Mouse (Mus musculus) gastrocnemius, postnatal 4 days (tissue): ENCODE data around the gene Pomt1. TPM values are rescaled to one million over a fixed set of nuclear protein-coding genes. Genes with fewer than 3 reads are reported as not detected.
"Not testable (repeated sequence)": the region's sequence is repeated elsewhere in the genome, so short reads cannot be mapped to it uniquely, and the experiment has no call there.

Experiments
- DNase-seq, 2 experiments: peaks; one replicate each; pipeline ENCODE4 v3.0.0; 2021 to 2022; ENCODE audit warnings: low spot score in 2 of 2, mixed read lengths in 2 of 2
- total RNA-seq, 2 experiments: library from RNA; stranded (reverse); gene quantifications; 2 replicates each; pipeline ENCODE4 v1.2.3; 2021

Gene Pomt1
- total RNA-seq, 2 experiments from 2014 or later = 15.8 to 17.5 TPM

DNA sequence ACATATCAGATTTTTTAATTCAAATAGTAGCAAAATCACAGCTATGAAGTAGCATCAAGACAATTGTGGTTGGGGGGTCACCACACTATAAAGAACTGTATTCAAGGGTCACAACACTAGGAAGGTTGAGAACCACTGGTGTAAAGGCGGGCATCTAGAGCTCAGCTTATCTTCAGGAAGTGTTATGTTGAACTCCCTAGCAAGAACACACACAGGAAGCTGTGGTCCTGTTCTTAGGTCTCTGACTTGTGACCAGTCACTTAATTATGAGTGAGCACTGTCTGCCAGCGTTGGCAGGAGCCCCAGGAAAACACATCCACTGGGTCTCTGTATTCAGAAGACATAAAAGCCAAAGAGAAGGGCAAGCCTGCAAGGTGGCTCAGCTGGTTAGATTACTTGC, 45.9 kb downstream of the Pomt1 start:
- DNase-seq = no peak

DNA sequence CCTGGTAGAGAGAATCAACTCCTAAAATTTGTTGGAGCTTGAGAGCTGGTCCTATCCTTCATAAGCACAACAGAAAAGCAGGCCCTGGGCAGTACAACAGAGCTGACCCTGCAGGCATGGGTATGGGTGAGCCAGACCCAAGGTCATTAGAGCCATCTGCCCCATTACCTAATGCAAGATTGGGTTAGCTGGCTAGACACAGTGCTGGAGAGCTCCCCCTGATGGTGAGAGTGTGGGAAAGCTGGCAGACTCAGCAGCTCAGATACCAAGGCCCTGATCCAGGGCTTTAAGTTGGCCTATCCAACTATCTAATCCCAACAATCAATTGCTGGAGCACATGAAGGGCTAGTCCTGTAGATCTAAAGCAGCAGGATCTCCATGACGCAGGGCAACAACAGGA, 46.3 kb downstream of the Pomt1 start:
- DNase-seq = peak in 1 of 2 experiments; percentile 42

DNA sequence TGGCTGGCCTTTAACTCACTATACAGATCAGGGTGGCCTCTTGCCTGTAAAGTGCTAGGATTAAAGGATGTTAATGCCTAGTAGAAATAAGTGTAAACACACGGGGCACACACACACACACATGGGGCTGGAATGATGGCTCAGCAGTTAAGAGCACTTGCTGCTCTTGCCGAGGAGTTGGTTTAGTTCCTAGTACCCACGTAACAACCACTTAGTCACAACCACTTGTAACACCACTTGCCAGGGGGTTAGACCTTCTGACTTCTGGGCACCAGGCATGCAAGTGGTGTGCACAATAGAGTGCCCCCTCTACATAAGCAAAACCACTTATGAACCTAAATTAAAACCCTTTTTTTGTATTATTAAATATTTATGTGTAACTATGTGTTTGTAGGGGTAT, 47.6 kb downstream of the Pomt1 start:
- DNase-seq = no peak

DNA sequence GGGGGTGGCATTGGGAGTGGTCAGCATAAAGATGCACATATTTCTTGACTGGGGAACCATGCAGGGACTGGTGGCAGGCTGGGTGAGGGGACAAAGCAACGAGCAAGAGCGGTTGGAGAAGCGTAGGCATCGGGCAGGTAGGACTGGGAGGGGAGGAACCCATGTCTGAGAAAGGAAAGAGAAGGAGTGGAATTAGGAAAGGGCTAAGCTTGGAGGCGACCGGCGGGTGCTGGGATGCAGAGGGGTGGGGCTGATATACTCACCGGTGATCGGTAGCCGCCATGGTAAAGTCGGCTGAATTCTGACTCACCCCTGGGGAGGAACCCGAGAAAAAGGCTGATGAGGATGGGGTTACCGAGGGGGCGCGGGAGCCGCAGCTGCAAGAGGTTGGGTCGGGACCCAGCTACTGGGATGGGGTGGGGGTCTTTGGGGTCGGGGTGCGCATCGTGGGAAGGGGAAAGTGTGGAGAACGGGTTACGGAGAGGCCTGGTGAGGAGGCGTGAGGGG, 51.0 kb downstream of the Pomt1 start, which contains the start of gene Golga2:
Golga2 (plus strand) TSS at position 51 of the 507 bp plus-strand sequence.
- DNase-seq = no peak

- peak; percentile 96 to 99 for DNase-seq
Observed at GRCm38 (mm10) chr2:32287923-32288367, 51.6 kb downstream of the Pomt1 start, which contains the start of gene Swi5. TSS of gene Swi5 (minus strand) at chr2:32288075.

DNA sequence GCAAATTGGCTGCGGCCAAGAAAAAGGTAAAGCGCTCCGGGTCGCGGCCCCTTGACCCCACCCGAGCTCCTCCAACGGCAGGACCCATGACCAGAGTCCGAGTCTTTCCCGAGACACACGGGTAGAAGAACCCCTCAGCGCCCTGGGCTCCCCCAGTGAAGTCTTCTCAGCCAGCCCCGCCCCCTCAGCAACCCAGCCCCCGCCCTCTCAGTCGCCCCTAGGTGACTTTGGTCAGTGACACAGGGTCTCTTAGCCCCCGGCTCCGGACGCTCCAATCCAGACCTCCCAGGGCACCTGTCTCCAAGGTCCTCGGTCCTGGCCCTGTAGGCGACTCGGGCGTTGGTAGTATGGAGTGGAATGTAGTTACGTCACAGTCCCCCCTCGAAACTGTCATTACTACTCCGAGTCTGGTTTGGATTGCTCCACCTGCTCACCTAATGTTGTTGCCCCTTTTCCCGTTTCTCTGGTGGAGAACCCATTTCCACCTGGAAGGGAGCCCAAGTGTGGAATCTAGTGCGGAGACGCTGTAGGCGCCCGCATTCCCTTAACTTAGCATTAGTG, 52.1 kb downstream of the Pomt1 start:
- DNase-seq = peak in 1 of 2 experiments; percentile 31

DNA sequence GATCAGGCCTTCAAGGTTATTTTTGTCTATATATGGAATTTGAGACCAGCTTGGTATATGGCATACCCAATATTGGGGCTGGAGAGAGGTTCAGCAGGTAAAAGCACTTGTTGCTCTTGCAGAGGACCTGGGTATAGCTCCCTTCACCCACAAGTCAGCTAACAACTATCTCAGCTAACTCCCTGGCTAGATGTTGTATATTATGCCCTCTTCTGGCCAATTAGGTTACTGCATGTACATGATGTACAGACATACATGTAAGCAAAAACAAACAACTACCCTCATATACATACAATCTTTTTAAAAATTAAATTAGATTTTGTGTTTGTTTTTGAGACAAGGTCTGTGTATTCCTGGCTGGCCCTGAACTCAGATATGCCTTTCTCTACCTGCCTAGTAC, 53.2 kb downstream of the Pomt1 start:
- no peak for DNase-seq

- DNase-seq = no peak
Observed at GRCm38 (mm10) chr2:32294348-32294747, 58.0 kb downstream of the Pomt1 start.

- no peak for DNase-seq
Observed at GRCm38 (mm10) chr2:32295285-32295684, 58.9 kb downstream of the Pomt1 start.

GRCm38 (mm10) chr2:32295842-32296241, 59.5 kb downstream of the Pomt1 start:
- not testable (repeated sequence) for DNase-seq

DNA sequence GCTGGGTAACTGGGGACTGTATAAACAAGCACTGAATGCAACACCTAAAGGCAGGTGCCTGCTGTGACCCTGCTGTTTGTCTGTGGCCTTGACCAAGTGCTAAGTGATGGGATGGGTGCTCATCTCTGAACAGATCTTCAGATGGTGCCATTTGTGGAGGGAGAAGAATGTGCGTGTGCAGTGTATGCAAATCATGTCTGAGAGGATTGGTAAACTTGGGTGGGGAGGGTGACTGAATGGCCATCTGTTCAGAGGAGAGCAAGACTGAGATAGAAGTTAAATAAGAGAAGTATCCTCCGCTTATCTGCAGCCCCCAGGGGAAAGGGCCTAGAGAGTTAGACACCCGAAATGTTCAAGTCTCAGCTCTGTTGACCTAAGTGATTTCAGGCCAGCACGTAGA, 63.1 kb downstream of the Pomt1 start:
- DNase-seq = no peak

- no peak for DNase-seq
Observed at GRCm38 (mm10) chr2:32302952-32303351, 66.6 kb downstream of the Pomt1 start.

DNA sequence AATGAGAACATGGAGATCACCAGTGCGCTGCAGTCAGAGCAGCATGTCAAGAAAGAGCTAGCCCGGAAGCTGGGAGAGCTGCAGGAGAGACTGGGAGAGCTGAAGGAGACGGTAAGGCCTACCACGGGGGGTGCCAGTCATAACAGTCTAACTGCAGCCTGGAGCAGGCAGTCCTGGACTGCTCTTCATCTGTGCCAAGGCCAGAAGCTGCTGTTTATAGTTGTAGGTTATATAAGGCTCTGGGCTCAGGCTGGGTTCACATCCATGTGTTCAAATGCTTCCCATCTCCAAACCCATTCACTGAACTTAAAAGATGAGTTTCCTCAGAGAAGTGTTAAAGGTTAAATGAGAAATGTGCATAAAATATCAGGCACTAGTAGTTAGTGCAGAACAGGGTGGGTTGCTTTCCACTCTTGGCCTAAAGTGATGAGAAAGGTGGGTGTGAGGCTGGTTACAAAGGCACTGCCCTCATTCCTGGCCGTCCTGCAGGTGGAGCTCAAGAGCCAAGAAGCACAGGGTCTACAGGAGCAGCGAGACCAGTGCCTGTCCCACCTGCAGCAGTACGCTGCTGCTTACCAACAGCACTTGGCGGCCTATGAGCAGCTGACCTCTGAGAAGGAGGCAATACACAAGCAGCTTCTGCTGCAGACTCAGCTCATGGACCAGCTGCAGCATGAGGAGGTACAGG, 67.9 kb downstream of the Pomt1 start:
- peak in 1 of 2 experiments; percentile 15 for DNase-seq

Other genes with a start within 250 kb of the Pomt1 start
- 10 to 100 TPM; 28.7 to 30.0 TPM for gene Fam78a, start 151.7 kb upstream of the Pomt1 start, total RNA-seq
- 10 to 100 TPM; 71.5 to 76.7 TPM for gene Plpp7, start 141.1 kb upstream of the Pomt1 start, total RNA-seq
- gene Prrc2b, start 85.5 kb upstream of the Pomt1 start, total RNA-seq = 100 to 1,000 TPM; 142 to 154 TPM
- 10 to 100 TPM; 24.5 to 27.2 TPM for gene Uck1, start 23.6 kb downstream of the Pomt1 start, total RNA-seq
- 10 to 100 TPM; 91.5 to 93.0 TPM for gene Golga2, start 50.8 kb downstream of the Pomt1 start, total RNA-seq
- gene Swi5, start 51.5 kb downstream of the Pomt1 start, total RNA-seq = 100 to 1,000 TPM; 160 to 162 TPM
- gene Ciz1, start 115.7 kb downstream of the Pomt1 start, total RNA-seq = 10 to 100 TPM; 53.4 to 60.4 TPM
- 10 to 100 TPM; 36.5 to 38.7 TPM for gene Dnm1, start 116.7 kb downstream of the Pomt1 start, total RNA-seq
- gene 1110008P14Rik, start 145.3 kb downstream of the Pomt1 start, total RNA-seq = 10 to 100 TPM; 56.4 to 58.6 TPM
- 1 to 10 TPM; 3.0 to 4.4 TPM for gene Lcn2, start 151.7 kb downstream of the Pomt1 start, total RNA-seq
- 10 to 100 TPM; 35.1 to 41.4 TPM for gene Ptges2, start 159.3 kb downstream of the Pomt1 start, total RNA-seq
- gene Naif1, start 213.9 kb downstream of the Pomt1 start, total RNA-seq = 1 to 10 TPM; 3.9 to 4.0 TPM
- 10 to 100 TPM; 14.0 to 25.1 TPM for gene Slc25a25, start 214.9 kb downstream of the Pomt1 start, total RNA-seq